Mouse (Mus musculus): Measurements from ENCODE around the gene Chmp2b. TPM values are rescaled to one million over a fixed set of nuclear protein-coding genes. Genes with fewer than 3 reads are reported as not detected.

The Chmp2b gene
- polyA plus RNA-seq, 1 experiment from 2014 or later: 55.9 TPM

DNA sequence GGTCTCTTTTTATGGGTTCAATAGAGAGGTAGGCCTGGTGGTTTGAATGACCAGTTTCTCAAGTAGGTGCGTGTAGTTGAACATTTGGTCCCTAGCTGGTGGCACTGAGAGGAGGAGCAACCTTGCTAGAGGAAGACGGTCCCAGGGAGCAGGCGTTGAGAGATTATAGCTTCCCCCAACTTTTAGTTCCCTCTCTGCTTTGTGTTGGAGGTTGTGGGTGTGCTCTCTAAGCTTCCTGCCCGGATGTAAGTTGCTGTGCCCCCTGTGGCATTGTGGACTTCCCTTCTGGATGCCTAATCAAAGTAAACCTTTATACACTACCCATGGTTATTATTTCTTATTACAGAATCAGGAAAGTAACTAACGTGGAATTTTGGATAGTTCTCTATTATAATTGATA lies 66.5 kb downstream of the Chmp2b start:
- no peak for ATAC-seq (ENCODE audit: insufficient read depth, low FRiP score, low TSS enrichment)
- no peaks in the 10 kb centered on the region for H3K9me3 ChIP-seq (ENCODE audit: control insufficient read depth, low read length)
- DNase-seq (ENCODE audit: low spot score): no peak
- no peak overlapping the region for H3K4me3 ChIP-seq (ENCODE audit: low read depth, low read length)
- H3K27me3 ChIP-seq (ENCODE audit: control insufficient read depth, insufficient read depth, low read length): no peaks in the 10 kb centered on the region
- 71% methylated on average over 5 of the region's 5 CpGs for WGBS
- no peaks in the 10 kb centered on the region for H3K36me3 ChIP-seq (ENCODE audit: control insufficient read depth, insufficient read depth, low read length)
- no peak overlapping the region for H3K9ac ChIP-seq (ENCODE audit: low read length)
- no peaks in the 10 kb centered on the region for H3K4me1 ChIP-seq (ENCODE audit: control insufficient read depth, insufficient read depth, low read length)
- H3K4me2 ChIP-seq (ENCODE audit: low read depth): no peak overlapping the region
- no peak overlapping the region for H3K27ac ChIP-seq (ENCODE audit: low read depth, low read length)

Other genes with a start within 250 kb of the Chmp2b start
- not detected in 2 replicates for gene Pou1f1, start 42.2 kb downstream of the Chmp2b start, polyA plus RNA-seq (2014; fragmentation: Nextera tagmentation; extraction: Ambion mirVana)